Mouse (Mus musculus) cortical plate, adult 2 months (tissue): ENCODE results near the gene Psmb3.

Source experiments
- CTCF ChIP-seq: fragments of 200-500 bp; IDR thresholded peaks from 2 replicates; pipeline ENCODE4 v1.5.1; 2011; ENCODE audit warnings: mild to moderate bottlenecking, control low read depth, low read length; ENCODE audit not compliant: insufficient read depth; ENCODE audit errors: extremely low read depth
- POLR2A ChIP-seq: fragments of 200-500 bp; IDR thresholded peaks from 2 replicates; pipeline ENCODE4 v1.6.1; 2011; ENCODE audit warnings: mild to moderate bottlenecking, low read length, control low read depth; ENCODE audit not compliant: insufficient read depth; ENCODE audit errors: extremely low read depth

DNA sequence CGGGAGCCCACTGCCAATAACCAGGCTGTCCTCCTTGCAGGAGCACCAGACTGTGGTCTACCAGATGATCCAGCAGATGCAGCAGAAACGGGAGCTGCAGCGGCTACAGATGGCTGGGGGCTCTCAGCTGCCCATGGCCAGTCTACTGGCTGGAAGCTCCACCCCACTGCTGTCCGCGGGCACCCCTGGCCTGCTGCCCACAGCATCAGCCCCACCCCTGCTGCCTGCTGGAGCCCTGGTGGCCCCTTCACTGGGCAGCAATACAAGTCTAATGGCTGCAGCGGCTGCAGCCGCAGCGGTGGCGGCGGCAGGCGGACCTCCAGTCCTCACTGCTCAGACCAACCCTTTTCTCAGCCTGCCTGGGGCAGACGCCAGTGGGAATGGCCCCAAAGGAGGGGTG lies 22.8 kb upstream of the Psmb3 start:
- no peak for TF ChIP-seq CTCF
- TF ChIP-seq POLR2A = no peak
